Mouse (Mus musculus): ENCODE results near the gene Fggy. TPM values are rescaled to one million over a fixed set of nuclear protein-coding genes. Genes with fewer than 3 reads are reported as not detected.

Fggy gene
- polyA plus RNA-seq, 1 experiment from 2014 or later: 9.2 TPM

DNA sequence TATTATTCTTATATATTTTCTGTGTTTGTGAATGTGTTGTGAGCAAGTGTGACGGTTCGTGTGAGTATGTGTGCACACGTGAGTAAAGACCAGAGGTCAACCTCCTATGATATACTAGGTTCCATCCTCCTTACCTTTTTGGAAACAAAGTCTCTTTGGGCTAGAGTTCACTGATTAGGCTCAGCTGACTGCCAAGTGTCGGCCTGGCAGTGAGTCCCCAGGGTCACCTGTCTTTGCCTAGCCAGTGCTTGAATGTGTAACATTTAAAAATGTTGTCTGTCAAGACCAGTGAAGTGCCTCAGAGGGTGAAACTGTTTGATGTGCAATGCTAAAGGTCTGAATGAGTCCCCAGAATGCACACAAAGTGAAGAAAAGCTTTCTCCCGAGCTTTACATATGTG is 130.0 kb downstream of the Fggy start:
- no peak for DNase-seq (ENCODE audit: low spot score)
- Histone ChIP-seq H3K9me3 (replicated peaks; ENCODE audit: control insufficient read depth, low read length) (no peaks in the 10 kb centered on the region), H3K4me3 (ENCODE audit: low read depth, low read length) (no peak overlapping the region), H3K36me3 (replicated peaks; ENCODE audit: control insufficient read depth, insufficient read depth, low read depth, low read length) (no peaks in the 10 kb centered on the region), H3K27ac (replicated peaks; ENCODE audit: low read depth, low read length) (no peak overlapping the region), H3K27me3 (ENCODE audit: control insufficient read depth, insufficient read depth, low read length) (no peaks in the 10 kb centered on the region), H3K4me1 (ENCODE audit: control insufficient read depth, insufficient read depth, low read length) (no peaks in the 10 kb centered on the region), H3K4me2 (ENCODE audit: low read depth, low read length) (no peak overlapping the region), H3K9ac (replicated peaks; ENCODE audit: low read length) (no peak overlapping the region)
- 79% methylated on average over 5 of the region's 5 CpGs for WGBS
- no peak for ATAC-seq (replicated peaks; ENCODE audit: insufficient number of reproducible peaks, low FRiP score, low TSS enrichment, low read depth)

DNA sequence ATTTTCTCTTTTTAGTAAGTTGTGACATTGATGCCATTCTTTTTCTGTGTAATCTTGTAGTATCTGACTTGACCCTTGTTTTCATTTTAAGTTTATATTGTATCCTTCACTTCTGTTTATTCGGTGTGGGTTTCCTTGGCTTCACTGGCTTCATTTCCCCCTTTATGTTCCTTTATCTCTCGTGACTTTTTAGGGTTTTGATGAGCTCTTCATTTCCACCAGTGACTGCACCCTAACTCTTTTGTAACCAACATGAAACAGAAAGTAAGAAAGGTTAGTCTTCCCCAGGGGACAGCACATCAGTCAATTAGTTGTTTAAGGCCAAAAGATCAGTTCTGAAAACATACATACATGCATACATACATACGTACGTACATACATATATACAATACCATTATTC is 130.9 kb downstream of the Fggy start:
- no peaks in the 10 kb centered on the region for H3K27me3 ChIP-seq (ENCODE audit: control insufficient read depth, insufficient read depth, low read length)
- H3K4me3 ChIP-seq (ENCODE audit: low read depth, low read length): no peak overlapping the region
- H3K4me1 ChIP-seq (ENCODE audit: control insufficient read depth, insufficient read depth, low read length): no peaks in the 10 kb centered on the region
- ATAC-seq (replicated peaks; ENCODE audit: insufficient number of reproducible peaks, low FRiP score, low TSS enrichment, low read depth) (no peak), DNase-seq (ENCODE audit: low spot score) (no peak)
- no peaks in the 10 kb centered on the region for H3K36me3 ChIP-seq (replicated peaks; ENCODE audit: control insufficient read depth, insufficient read depth, low read depth, low read length)
- no peak overlapping the region for H3K27ac ChIP-seq (replicated peaks; ENCODE audit: low read depth, low read length)
- H3K9me3 ChIP-seq (replicated peaks; ENCODE audit: control insufficient read depth, low read length): no peaks in the 10 kb centered on the region
- WGBS: 91% methylated on average over 4 of the region's 4 CpGs
- H3K4me2 ChIP-seq (ENCODE audit: low read depth, low read length): no peak overlapping the region
- no peak overlapping the region for H3K9ac ChIP-seq (replicated peaks; ENCODE audit: low read length)

DNA sequence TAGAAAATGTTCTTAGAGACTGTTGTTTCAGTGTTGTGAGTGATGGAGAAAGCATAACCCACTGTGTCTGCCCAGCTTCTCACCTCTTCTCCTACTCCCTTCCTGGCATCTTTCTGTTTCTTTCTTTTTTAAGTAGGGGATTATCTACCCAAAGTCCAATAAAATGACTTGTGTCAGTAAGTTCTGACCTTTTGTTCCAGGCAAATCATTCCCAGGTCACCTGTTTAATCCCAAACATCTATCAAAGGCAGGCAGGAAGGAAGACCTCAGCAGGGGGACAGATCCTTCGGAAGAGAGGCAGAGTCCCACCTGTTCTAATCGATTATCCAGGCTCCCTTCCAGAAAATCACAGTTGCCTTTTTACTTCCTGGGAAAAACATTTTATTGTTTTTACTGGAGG is 143.1 kb downstream of the Fggy start:
- no peaks in the 10 kb centered on the region for H3K27me3 ChIP-seq (ENCODE audit: control insufficient read depth, insufficient read depth, low read length)
- no peak for DNase-seq (ENCODE audit: low spot score)
- H3K4me3 ChIP-seq (ENCODE audit: low read depth, low read length): no peak overlapping the region
- H3K27ac ChIP-seq (replicated peaks; ENCODE audit: low read depth, low read length): no peak overlapping the region
- ATAC-seq (replicated peaks; ENCODE audit: insufficient number of reproducible peaks, low FRiP score, low TSS enrichment, low read depth): no peak
- 54% methylated on average over 2 of the region's 2 CpGs for WGBS
- no peaks in the 10 kb centered on the region for H3K4me1 ChIP-seq (ENCODE audit: control insufficient read depth, insufficient read depth, low read length)
- no peaks in the 10 kb centered on the region for H3K9me3 ChIP-seq (replicated peaks; ENCODE audit: control insufficient read depth, low read length)
- H3K9ac ChIP-seq (replicated peaks; ENCODE audit: low read length): no peak overlapping the region
- H3K4me2 ChIP-seq (ENCODE audit: low read depth, low read length): no peak overlapping the region
- no peaks in the 10 kb centered on the region for H3K36me3 ChIP-seq (replicated peaks; ENCODE audit: control insufficient read depth, insufficient read depth, low read depth, low read length)

DNA sequence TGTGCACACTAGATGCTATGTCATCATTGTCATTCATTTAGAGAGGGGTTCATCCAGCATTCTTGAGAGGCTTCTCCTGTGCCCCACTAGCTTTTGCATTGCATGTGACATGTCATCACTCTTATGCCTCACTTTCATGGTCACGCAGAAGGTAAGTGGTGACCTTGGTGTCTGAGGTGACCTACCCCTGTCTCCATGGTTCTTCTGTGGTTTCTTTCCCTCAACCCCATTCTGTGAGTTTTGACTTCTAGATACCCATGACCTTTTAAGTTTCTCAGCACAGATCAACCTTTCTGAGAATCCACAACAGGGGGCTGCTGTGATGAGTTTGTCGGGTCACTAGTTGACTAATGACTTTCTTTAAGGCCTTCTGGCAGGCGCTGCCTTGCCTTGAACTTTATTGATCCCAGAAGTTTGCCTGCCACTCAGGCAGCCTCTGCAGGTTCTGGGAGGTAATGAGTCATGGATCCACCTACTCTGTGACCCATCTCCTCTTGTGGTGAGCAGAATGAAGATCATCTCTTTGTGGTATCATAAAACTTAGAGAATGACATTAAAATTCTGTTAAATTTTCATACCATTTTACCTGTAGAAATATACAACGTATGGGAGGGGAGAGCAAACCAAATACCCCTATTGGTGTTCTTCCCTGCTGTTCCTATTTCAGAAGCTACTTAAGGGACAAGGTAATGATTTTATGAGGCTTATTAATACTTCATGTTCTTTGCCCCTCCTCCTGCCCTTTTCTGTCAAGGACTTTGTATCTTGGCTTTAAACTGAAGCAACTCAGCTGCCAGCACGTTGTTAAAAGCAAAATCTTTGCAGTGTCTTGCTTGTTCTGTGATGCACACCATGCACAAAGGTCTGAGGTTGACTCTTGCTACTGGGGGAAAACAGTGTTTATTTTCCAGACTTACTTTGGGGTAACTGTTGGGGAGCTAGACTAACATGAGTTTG is 150.9 kb downstream of the Fggy start:
- H3K4me3 ChIP-seq (ENCODE audit: low read depth, low read length): no peak overlapping the region
- WGBS: 71% methylated on average over 5 of the region's 5 CpGs
- H3K9me3 ChIP-seq (replicated peaks; ENCODE audit: control insufficient read depth, low read length): no peaks in the 10 kb centered on the region
- no peaks in the 10 kb centered on the region for H3K27me3 ChIP-seq (ENCODE audit: control insufficient read depth, insufficient read depth, low read length)
- H3K4me2 ChIP-seq (ENCODE audit: low read depth, low read length): no peak overlapping the region
- no peaks in the 10 kb centered on the region for H3K36me3 ChIP-seq (replicated peaks; ENCODE audit: control insufficient read depth, insufficient read depth, low read depth, low read length)
- DNase-seq (ENCODE audit: low spot score) (no peak), ATAC-seq (replicated peaks; ENCODE audit: insufficient number of reproducible peaks, low FRiP score, low TSS enrichment, low read depth) (no peak)
- no peak overlapping the region for H3K27ac ChIP-seq (replicated peaks; ENCODE audit: low read depth, low read length)
- no peak overlapping the region for H3K9ac ChIP-seq (replicated peaks; ENCODE audit: low read length)
- H3K4me1 ChIP-seq (ENCODE audit: control insufficient read depth, insufficient read depth, low read length): no peaks in the 10 kb centered on the region

DNA sequence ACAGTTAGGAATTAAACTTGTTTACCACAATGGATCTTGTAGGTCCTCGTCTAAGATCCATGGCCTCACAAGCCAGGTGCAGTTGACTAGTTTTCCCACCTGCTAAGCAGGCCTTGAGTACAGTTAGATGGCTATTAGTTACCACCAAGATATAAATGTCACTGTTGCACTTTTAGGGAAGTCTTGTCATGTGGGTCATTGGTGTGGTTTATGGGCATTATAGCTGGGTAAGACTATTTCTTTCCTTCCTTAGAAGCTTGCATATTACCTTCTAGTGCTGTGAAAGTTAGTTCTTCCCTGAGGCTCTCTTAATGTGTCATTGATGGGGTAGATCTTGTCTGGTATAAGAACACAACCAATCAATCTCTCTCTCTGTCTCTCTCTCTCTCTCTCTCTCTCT is 152.4 kb downstream of the Fggy start:
- no peak for ATAC-seq (replicated peaks; ENCODE audit: insufficient number of reproducible peaks, low FRiP score, low TSS enrichment, low read depth)
- Histone ChIP-seq H3K4me3 (ENCODE audit: low read depth, low read length) (no peak overlapping the region), H3K27me3 (ENCODE audit: control insufficient read depth, insufficient read depth, low read length) (no peaks in the 10 kb centered on the region), H3K27ac (replicated peaks; ENCODE audit: low read depth, low read length) (no peak overlapping the region), H3K36me3 (replicated peaks; ENCODE audit: control insufficient read depth, insufficient read depth, low read depth, low read length) (no peaks in the 10 kb centered on the region), H3K9ac (replicated peaks; ENCODE audit: low read length) (no peak overlapping the region), H3K4me2 (ENCODE audit: low read depth, low read length) (no peak overlapping the region), H3K4me1 (ENCODE audit: control insufficient read depth, insufficient read depth, low read length) (no peaks in the 10 kb centered on the region), H3K9me3 (replicated peaks; ENCODE audit: control insufficient read depth, low read length) (no peaks in the 10 kb centered on the region)
- DNase-seq (ENCODE audit: low spot score): no peak
- 86% methylated on average over 1 of the region's 1 CpGs for WGBS

DNA sequence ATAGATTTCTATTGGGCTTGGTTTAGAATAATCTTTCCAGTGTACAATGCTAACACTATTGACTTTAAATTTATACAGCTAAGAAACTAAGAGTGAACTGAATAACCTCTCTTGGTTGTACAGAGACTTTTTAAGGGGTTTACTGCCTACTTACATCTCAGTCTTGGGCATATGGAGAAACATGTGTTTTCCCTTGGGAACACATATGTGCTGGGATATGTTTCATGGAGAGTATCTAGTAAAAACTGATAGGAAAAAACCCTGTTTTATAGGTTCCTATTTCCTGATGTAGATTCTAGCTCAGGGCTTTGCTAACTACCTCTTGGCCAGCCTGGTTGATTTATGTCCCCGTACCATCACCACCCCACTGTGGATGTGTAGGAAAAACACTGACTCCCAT is 155.5 kb downstream of the Fggy start:
- Histone ChIP-seq H3K4me3 (ENCODE audit: low read depth, low read length) (no peak overlapping the region), H3K9ac (replicated peaks; ENCODE audit: low read length) (no peak overlapping the region), H3K27ac (replicated peaks; ENCODE audit: low read depth, low read length) (no peak overlapping the region), H3K4me1 (ENCODE audit: control insufficient read depth, insufficient read depth, low read length) (no peaks in the 10 kb centered on the region), H3K9me3 (replicated peaks; ENCODE audit: control insufficient read depth, low read length) (no peaks in the 10 kb centered on the region), H3K27me3 (ENCODE audit: control insufficient read depth, insufficient read depth, low read length) (no peaks in the 10 kb centered on the region), H3K4me2 (ENCODE audit: low read depth, low read length) (no peak overlapping the region), H3K36me3 (replicated peaks; ENCODE audit: control insufficient read depth, insufficient read depth, low read depth, low read length) (no peaks in the 10 kb centered on the region)
- 89% methylated on average over 1 of the region's 1 CpGs for WGBS
- no peak for DNase-seq (ENCODE audit: low spot score)
- ATAC-seq (replicated peaks; ENCODE audit: insufficient number of reproducible peaks, low FRiP score, low TSS enrichment, low read depth): no peak

DNA sequence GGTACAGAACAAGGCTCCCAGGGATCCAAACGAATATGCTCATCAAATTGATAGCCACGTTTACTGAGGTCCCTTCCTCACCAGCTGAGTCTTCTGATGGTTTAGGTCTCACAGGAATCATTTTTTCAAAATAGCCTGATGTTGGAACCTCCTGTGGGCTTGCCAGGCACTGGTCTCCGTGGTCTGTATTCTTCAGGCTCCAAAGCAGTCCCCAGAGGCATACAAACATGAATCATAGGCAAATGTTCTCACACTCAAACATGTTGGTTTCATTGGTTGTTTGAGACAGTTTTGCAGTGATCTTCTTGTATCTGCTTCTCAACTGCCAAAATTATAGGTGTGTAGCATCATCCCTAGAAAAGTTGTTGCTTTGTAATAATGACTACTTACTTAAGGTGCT is 156.0 kb downstream of the Fggy start:
- Histone ChIP-seq H3K27me3 (ENCODE audit: control insufficient read depth, insufficient read depth, low read length) (no peaks in the 10 kb centered on the region), H3K9me3 (replicated peaks; ENCODE audit: control insufficient read depth, low read length) (no peaks in the 10 kb centered on the region), H3K4me2 (ENCODE audit: low read depth, low read length) (no peak overlapping the region), H3K4me1 (ENCODE audit: control insufficient read depth, insufficient read depth, low read length) (no peaks in the 10 kb centered on the region), H3K36me3 (replicated peaks; ENCODE audit: control insufficient read depth, insufficient read depth, low read depth, low read length) (no peaks in the 10 kb centered on the region), H3K27ac (replicated peaks; ENCODE audit: low read depth, low read length) (no peak overlapping the region), H3K4me3 (ENCODE audit: low read depth, low read length) (no peak overlapping the region), H3K9ac (replicated peaks; ENCODE audit: low read length) (no peak overlapping the region)
- 76% methylated on average over 3 of the region's 3 CpGs for WGBS
- DNase-seq (ENCODE audit: low spot score): no peak
- ATAC-seq (replicated peaks; ENCODE audit: insufficient number of reproducible peaks, low FRiP score, low TSS enrichment, low read depth): no peak

DNA sequence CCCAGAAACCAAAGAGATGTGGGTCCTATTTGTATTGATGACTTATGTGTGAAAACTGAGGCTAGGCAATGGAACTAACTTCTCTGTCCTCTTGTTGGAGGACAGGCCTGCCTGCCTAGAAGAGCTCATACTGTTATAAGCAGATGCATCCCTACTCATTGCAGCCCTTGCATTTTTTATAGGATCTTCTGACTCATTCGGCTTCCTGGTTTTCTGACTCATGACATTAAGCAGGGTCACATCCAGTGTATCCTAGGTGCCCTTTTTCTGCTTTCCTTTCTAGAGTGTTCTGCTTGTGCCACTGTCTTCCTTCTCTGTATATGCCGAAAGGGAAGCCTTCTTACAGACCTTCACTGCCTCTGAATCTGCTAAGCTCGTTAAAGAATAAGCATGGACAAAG is 158.8 kb downstream of the Fggy start:
- Histone ChIP-seq H3K27me3 (ENCODE audit: control insufficient read depth, insufficient read depth, low read length) (no peaks in the 10 kb centered on the region), H3K4me3 (ENCODE audit: low read depth, low read length) (no peak overlapping the region), H3K4me1 (ENCODE audit: control insufficient read depth, insufficient read depth, low read length) (no peaks in the 10 kb centered on the region), H3K4me2 (ENCODE audit: low read depth, low read length) (no peak overlapping the region), H3K9me3 (replicated peaks; ENCODE audit: control insufficient read depth, low read length) (no peaks in the 10 kb centered on the region), H3K36me3 (replicated peaks; ENCODE audit: control insufficient read depth, insufficient read depth, low read depth, low read length) (no peaks in the 10 kb centered on the region), H3K27ac (replicated peaks; ENCODE audit: low read depth, low read length) (no peak overlapping the region), H3K9ac (replicated peaks; ENCODE audit: low read length) (no peak overlapping the region)
- DNase-seq (ENCODE audit: low spot score) (no peak), ATAC-seq (replicated peaks; ENCODE audit: insufficient number of reproducible peaks, low FRiP score, low TSS enrichment, low read depth) (no peak)
- WGBS: 83% methylated on average over 3 of the region's 3 CpGs

Data from embryonic facial prominence, embryonic 11.5 days (tissue).